Mouse (Mus musculus): ENCODE measurements at regions not wholly inside any gene's neighbourhood (a gene's known extent, or its start where the extent isn't known, plus 50 kb on each side); places are given as distances from the start of the nearest gene placed in this dataset.

DNA sequence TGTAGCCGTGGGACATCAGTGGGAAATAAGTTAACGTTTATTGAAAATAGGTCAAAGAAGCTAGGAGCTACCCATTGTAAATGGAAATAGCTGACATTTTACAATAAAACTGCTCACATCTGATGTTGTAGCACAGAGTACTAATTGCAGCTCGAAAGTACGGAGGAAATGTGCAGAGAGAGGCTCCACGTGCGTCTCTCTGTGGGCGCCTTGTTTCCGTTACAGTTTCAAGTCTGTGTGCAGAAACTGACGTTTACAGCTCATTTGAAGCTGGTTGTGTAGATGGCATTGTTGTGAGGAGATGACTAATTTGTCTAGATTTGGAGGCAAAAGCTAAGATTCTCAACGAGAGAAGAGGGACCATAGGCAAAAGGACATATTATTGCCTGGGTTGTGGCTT lies 78.4 kb upstream of the Stard3nl start:
- ATAC-seq (ENCODE audit: low FRiP score, low TSS enrichment) (no peak), DNase-seq (ENCODE audit: low spot score) (no peak)
- Histone ChIP-seq H3K27me3 (ENCODE audit: control insufficient read depth, insufficient read depth, low read length) (no peaks in the 10 kb centered on the region), H3K4me2 (replicated peaks; ENCODE audit: low read depth) (no peak overlapping the region), H3K4me3 (ENCODE audit: low read depth, low read length) (no peak overlapping the region), H3K9ac (ENCODE audit: low read length) (no peak overlapping the region), H3K4me1 (replicated peaks; ENCODE audit: control insufficient read depth, insufficient read depth) (no peaks in the 10 kb centered on the region), H3K27ac (replicated peaks) (no peak overlapping the region), H3K36me3 (ENCODE audit: control insufficient read depth, insufficient read depth, low read length) (no peaks in the 10 kb centered on the region), H3K9me3 (ENCODE audit: control insufficient read depth, low read length) (no peaks in the 10 kb centered on the region)
- TF ChIP-seq CTCF (IDR thresholded peaks at IDR 0.05; ENCODE audit: low read depth) (no peak), EP300 (optimal IDR thresholded peaks at IDR 0.05) (no peak)
- WGBS, result 81% methylated on average over 10 of the region's 10 CpGs

DNA sequence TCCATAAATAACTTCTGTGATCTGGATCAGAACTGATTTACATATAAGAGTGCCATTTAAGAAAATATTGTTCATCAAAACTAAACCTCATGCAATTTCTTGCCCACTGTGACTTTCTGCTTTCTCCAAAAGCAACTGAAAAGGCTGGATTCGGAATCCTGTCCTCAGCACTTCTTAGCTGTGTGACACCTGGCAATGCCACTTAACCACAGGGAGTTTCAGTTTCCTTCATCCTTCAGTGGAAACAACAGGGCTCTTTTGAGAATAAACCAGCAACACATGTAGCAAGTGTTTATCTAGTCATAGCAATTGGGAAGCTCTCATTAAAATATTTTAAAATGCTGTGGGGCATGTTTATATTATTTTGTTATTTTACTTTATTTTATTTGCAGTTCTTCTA lies 75.1 kb upstream of the Stard3nl start:
- no peaks in the 10 kb centered on the region for H3K36me3 ChIP-seq (ENCODE audit: control insufficient read depth, insufficient read depth, low read length)
- H3K27ac ChIP-seq (replicated peaks), result no peak overlapping the region
- H3K4me1 ChIP-seq (replicated peaks; ENCODE audit: control insufficient read depth, insufficient read depth), result no peaks in the 10 kb centered on the region
- H3K27me3 ChIP-seq (ENCODE audit: control insufficient read depth, insufficient read depth, low read length), result no peaks in the 10 kb centered on the region
- WGBS, result 91% methylated on average over 1 of the region's 1 CpGs
- no peak for TF ChIP-seq EP300 (optimal IDR thresholded peaks at IDR 0.05)
- TF ChIP-seq CTCF (IDR thresholded peaks at IDR 0.05; ENCODE audit: low read depth), result no peak
- H3K4me3 ChIP-seq (ENCODE audit: low read depth, low read length), result no peak overlapping the region
- ATAC-seq (ENCODE audit: low FRiP score, low TSS enrichment) (no peak), DNase-seq (ENCODE audit: low spot score) (no peak)
- no peaks in the 10 kb centered on the region for H3K9me3 ChIP-seq (ENCODE audit: control insufficient read depth, low read length)
- H3K4me2 ChIP-seq (replicated peaks; ENCODE audit: low read depth), result no peak overlapping the region
- no peak overlapping the region for H3K9ac ChIP-seq (ENCODE audit: low read length)

DNA sequence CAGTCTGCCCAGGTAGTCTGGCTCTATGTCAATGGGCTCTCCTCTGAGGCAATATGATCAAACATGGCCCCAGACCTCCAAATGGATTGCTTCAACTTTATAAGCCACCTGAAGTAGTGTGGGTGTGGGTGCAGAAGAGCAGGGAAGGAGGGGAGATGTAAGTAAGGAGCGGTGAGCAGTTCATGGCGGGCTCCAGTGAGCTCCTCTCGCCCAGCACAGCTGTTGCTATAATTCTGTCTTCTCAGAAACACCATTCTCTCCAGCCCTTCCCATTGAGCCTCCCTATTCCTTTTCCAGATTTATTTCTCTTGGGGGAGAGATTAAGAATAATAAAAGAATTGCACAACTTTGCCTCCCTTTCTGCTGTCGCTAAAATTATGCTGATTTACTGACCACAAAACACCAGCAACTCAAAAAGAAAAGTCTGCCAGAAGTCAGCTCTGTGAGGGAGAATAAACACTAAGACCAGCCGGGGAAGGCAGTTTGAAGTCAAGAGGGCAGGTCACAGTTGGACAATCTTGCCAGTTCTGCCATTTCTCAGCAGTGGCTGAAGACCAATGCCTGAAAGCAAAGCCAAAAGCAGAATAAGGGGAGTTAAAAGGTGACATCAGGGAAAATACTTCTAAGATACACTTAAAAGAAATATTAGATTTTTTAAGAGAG lies 71.3 kb upstream of the Stard3nl start:
- no peaks in the 10 kb centered on the region for H3K9me3 ChIP-seq (ENCODE audit: control insufficient read depth, low read length)
- H3K4me1 ChIP-seq (replicated peaks; ENCODE audit: control insufficient read depth, insufficient read depth), result no peaks in the 10 kb centered on the region
- H3K36me3 ChIP-seq (ENCODE audit: control insufficient read depth, insufficient read depth, low read length), result no peaks in the 10 kb centered on the region
- TF ChIP-seq EP300 (optimal IDR thresholded peaks at IDR 0.05) (no peak), CTCF (IDR thresholded peaks at IDR 0.05; ENCODE audit: low read depth) (no peak)
- no peaks in the 10 kb centered on the region for H3K27me3 ChIP-seq (ENCODE audit: control insufficient read depth, insufficient read depth, low read length)
- no peak overlapping the region for H3K9ac ChIP-seq (ENCODE audit: low read length)
- DNase-seq (ENCODE audit: low spot score), result no peak
- ATAC-seq (ENCODE audit: low FRiP score, low TSS enrichment), result no peak
- H3K4me3 ChIP-seq (ENCODE audit: low read depth, low read length), result no peak overlapping the region
- no peak overlapping the region for H3K4me2 ChIP-seq (replicated peaks; ENCODE audit: low read depth)
- 56% methylated on average over 5 of the region's 5 CpGs for WGBS
- H3K27ac ChIP-seq (replicated peaks), result no peak overlapping the region

DNA sequence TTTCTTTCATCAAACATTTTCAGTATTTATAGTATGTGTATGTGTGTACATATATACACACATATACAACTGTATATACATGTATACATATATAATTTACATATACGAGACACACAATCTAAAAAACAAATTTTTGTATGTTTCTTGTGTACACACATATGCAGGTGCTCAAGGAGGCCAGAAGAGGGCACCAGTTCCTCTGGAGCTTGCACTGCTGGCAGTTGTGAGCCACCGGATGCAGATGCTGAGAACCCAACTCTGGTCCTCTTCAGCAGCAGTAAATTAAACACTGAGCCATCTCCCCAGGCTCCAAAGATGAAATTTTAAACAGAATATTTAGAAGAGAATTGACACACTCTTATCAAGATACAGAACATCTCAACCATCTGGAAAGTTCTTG lies 67.4 kb upstream of the Stard3nl start:
- TF ChIP-seq EP300 (optimal IDR thresholded peaks at IDR 0.05) (no peak), CTCF (IDR thresholded peaks at IDR 0.05; ENCODE audit: low read depth) (peak; percentile 25; the same call in 1 of the 2 replicates)
- Histone ChIP-seq H3K36me3 (ENCODE audit: control insufficient read depth, insufficient read depth, low read length) (no peaks in the 10 kb centered on the region), H3K9me3 (ENCODE audit: control insufficient read depth, low read length) (no peaks in the 10 kb centered on the region), H3K27ac (replicated peaks) (no peak overlapping the region), H3K27me3 (ENCODE audit: control insufficient read depth, insufficient read depth, low read length) (no peaks in the 10 kb centered on the region), H3K4me1 (replicated peaks; ENCODE audit: control insufficient read depth, insufficient read depth) (no peaks in the 10 kb centered on the region), H3K9ac (ENCODE audit: low read length) (no peak overlapping the region), H3K4me2 (replicated peaks; ENCODE audit: low read depth) (no peak overlapping the region), H3K4me3 (ENCODE audit: low read depth, low read length) (no peak overlapping the region)
- DNase-seq (ENCODE audit: low spot score) (no peak), ATAC-seq (ENCODE audit: low FRiP score, low TSS enrichment) (no peak)
- WGBS, result 88% methylated on average over 2 of the region's 2 CpGs

DNA sequence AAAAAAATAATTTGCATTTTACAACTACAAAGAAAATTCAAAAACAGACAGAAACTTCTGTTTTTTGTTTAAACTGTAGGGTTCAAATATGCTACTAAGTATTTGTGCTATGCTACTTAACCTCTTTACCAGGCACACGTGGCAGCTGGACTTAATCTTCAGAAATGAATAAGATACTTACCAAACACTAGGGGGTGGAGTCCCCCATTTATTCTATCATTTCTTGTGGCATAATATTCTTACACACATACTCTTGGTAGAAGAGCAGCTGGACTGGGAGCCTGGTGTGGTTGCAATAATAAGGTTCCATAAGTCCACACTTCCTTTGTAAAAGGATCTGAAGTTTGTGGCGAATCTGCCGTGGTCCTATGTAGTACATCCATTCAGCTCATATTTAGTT lies 53.8 kb upstream of the Stard3nl start:
- no peaks in the 10 kb centered on the region for H3K9me3 ChIP-seq (ENCODE audit: control insufficient read depth, low read length)
- DNase-seq (ENCODE audit: low spot score) (no peak), ATAC-seq (ENCODE audit: low FRiP score, low TSS enrichment) (no peak)
- H3K27ac ChIP-seq (replicated peaks), result no peak overlapping the region
- H3K9ac ChIP-seq (ENCODE audit: low read length), result no peak overlapping the region
- TF ChIP-seq EP300 (optimal IDR thresholded peaks at IDR 0.05), result no peak
- no peak for TF ChIP-seq CTCF (IDR thresholded peaks at IDR 0.05; ENCODE audit: low read depth)
- WGBS, result 62% methylated on average over 3 of the region's 3 CpGs
- no peak overlapping the region for H3K4me3 ChIP-seq (ENCODE audit: low read depth, low read length)
- no peaks in the 10 kb centered on the region for H3K4me1 ChIP-seq (replicated peaks; ENCODE audit: control insufficient read depth, insufficient read depth)
- no peaks in the 10 kb centered on the region for H3K36me3 ChIP-seq (ENCODE audit: control insufficient read depth, insufficient read depth, low read length)
- H3K27me3 ChIP-seq (ENCODE audit: control insufficient read depth, insufficient read depth, low read length), result no peaks in the 10 kb centered on the region
- no peak overlapping the region for H3K4me2 ChIP-seq (replicated peaks; ENCODE audit: low read depth)

Measured in stomach, postnatal 0 days (tissue).